Mouse (Mus musculus) forebrain, embryonic 15.5 days (tissue): ENCODE measurements at regions not wholly inside any gene's neighbourhood (a gene's known extent, or its start where the extent isn't known, plus 50 kb on each side); places are given as distances from the start of the nearest gene placed in this dataset.

Source experiments
- ATAC-seq: fragments of 200-750 bp; cut with Nextera tagmentation; replicated peaks from 2 replicates; pipeline ENCODE4 v1.8.0; 2017; ENCODE audit warnings: mild to moderate bottlenecking, moderate TSS enrichment, moderate library complexity
- H3K27ac ChIP-seq: fragments of 300-500 bp; sonication (generic); replicated peaks from 2 replicates; pipeline ENCODE4 v1.5.1; 2015; ENCODE audit warnings: mild to moderate bottlenecking, inconsistent platforms
- H3K27me3 ChIP-seq: fragments of 300-500 bp; sonication (generic); 2 replicates; pipeline ENCODE4 v1.6.1; 2015; ENCODE audit warnings: inconsistent platforms
- H3K36me3 ChIP-seq: fragments of 300-500 bp; sonication (generic); 2 replicates; pipeline ENCODE4 v1.6.1; 2015; ENCODE audit warnings: mild to moderate bottlenecking, inconsistent platforms
- H3K4me1 ChIP-seq: fragments of 300-500 bp; sonication (generic); 2 replicates; pipeline ENCODE4 v1.6.1; 2015; ENCODE audit warnings: inconsistent platforms
- H3K4me2 ChIP-seq: fragments of 300-500 bp; sonication (generic); replicated peaks from 2 replicates; pipeline ENCODE4 v1.6.1; 2015; ENCODE audit warnings: mild to moderate bottlenecking, inconsistent platforms
- H3K4me3 ChIP-seq: fragments of 300-500 bp; sonication (generic); 2 replicates; pipeline ENCODE4 v1.5.1; 2015; ENCODE audit warnings: mild to moderate bottlenecking, inconsistent platforms
- H3K9ac ChIP-seq: fragments of 300-500 bp; sonication (generic); replicated peaks from 2 replicates; pipeline ENCODE4 v1.6.1; 2015; ENCODE audit warnings: mild to moderate bottlenecking, inconsistent platforms
- H3K9me3 ChIP-seq: fragments of 300-500 bp; sonication (generic); 2 replicates; pipeline ENCODE4 v1.6.1; 2016; ENCODE audit warnings: inconsistent platforms
- WGBS: fragments of 180-500 bp; shearing (Covaris S2); methylation state at CpG from one replicate; pipeline ENCODE4 v1.1.7; 2015; ENCODE audit warnings: mixed read lengths; 5-methylcytosine and 5-hydroxymethylcytosine counted together

GRCm38 (mm10) chr14:82998135-82998534 is 1445.2 kb upstream of the Pcdh17 start:
- Histone ChIP-seq H3K27ac (no peak overlapping the region), H3K4me1 (no peaks in the 10 kb centered on the region), H3K36me3 (no peaks in the 10 kb centered on the region), H3K4me3 (no peak overlapping the region), H3K9me3 (no peaks in the 10 kb centered on the region), H3K9ac (no peak overlapping the region), H3K4me2 (no peak overlapping the region), H3K27me3 (no peaks in the 10 kb centered on the region)
- WGBS = 49% methylated on average over 1 of the region's 1 CpGs
- ATAC-seq = no peak

GRCm38 (mm10) chr14:83002178-83002911 is 1441.0 kb upstream of the Pcdh17 start:
- 91% methylated on average over 2 of the region's 2 CpGs for WGBS
- H3K4me2 ChIP-seq = no peak overlapping the region
- no peaks in the 10 kb centered on the region for H3K9me3 ChIP-seq
- no peaks in the 10 kb centered on the region for H3K27me3 ChIP-seq
- no peak overlapping the region for H3K9ac ChIP-seq
- H3K4me1 ChIP-seq = no peaks in the 10 kb centered on the region
- no peak for ATAC-seq
- H3K36me3 ChIP-seq = no peaks in the 10 kb centered on the region
- H3K4me3 ChIP-seq = no peak overlapping the region
- no peak overlapping the region for H3K27ac ChIP-seq

- no peaks in the 10 kb centered on the region for H3K27me3 ChIP-seq
- no peaks in the 10 kb centered on the region for H3K36me3 ChIP-seq
- H3K27ac ChIP-seq = no peak overlapping the region
- no peak overlapping the region for H3K4me3 ChIP-seq
- no peak for ATAC-seq
- no peak overlapping the region for H3K9ac ChIP-seq
- H3K9me3 ChIP-seq = no peaks in the 10 kb centered on the region
- H3K4me1 ChIP-seq = no peaks in the 10 kb centered on the region
- no peak overlapping the region for H3K4me2 ChIP-seq
Observed at GRCm38 (mm10) chr14:83008549-83008948, 1434.8 kb upstream of the Pcdh17 start.

GRCm38 (mm10) chr14:83021886-83022285 is 1421.5 kb upstream of the Pcdh17 start:
- ATAC-seq = 0 out of 2 replicates have a peak, but pooled peaks have one; percentile 60
- no peak overlapping the region for H3K4me3 ChIP-seq
- H3K9ac ChIP-seq = no peak overlapping the region
- no peaks in the 10 kb centered on the region for H3K9me3 ChIP-seq
- no peaks in the 10 kb centered on the region for H3K36me3 ChIP-seq
- H3K4me1 ChIP-seq = no peaks in the 10 kb centered on the region
- no peak overlapping the region for H3K27ac ChIP-seq
- H3K27me3 ChIP-seq = no peaks in the 10 kb centered on the region
- H3K4me2 ChIP-seq = no peak overlapping the region
